Mouse (Mus musculus) intestine, embryonic 16.5 days (tissue): Measurements from ENCODE around the gene Kmt5a. TPM values are rescaled to one million over a fixed set of nuclear protein-coding genes. Genes with fewer than 3 reads are reported as not detected.

Source experiments
- ATAC-seq: fragments of 200-750 bp; cut with Nextera tagmentation; 2 replicates; pipeline ENCODE4 v1.8.0; 2017; ENCODE audit warnings: moderate TSS enrichment, moderate library complexity
- H3K27ac ChIP-seq: fragments of 300-500 bp; sonication (generic); 2 replicates; pipeline ENCODE4 v1.5.1; 2014; ENCODE audit warnings: mild to moderate bottlenecking, low read length
- H3K27me3 ChIP-seq: fragments of 300-500 bp; sonication (generic); replicated peaks from 2 replicates; pipeline ENCODE4 v1.6.1; 2014; ENCODE audit warnings: low read length, control low read depth, mixed read lengths; ENCODE audit not compliant: control insufficient read depth, insufficient read depth
- H3K36me3 ChIP-seq: fragments of 300-500 bp; sonication (generic); 2 replicates; pipeline ENCODE4 v1.6.1; 2014; ENCODE audit warnings: low read length, control low read depth; ENCODE audit not compliant: control insufficient read depth, insufficient read depth
- H3K4me1 ChIP-seq: fragments of 300-500 bp; sonication (generic); 2 replicates; pipeline ENCODE4 v1.6.1; 2014; ENCODE audit warnings: low read length, control low read depth, mixed read lengths; ENCODE audit not compliant: control insufficient read depth, insufficient read depth
- H3K4me2 ChIP-seq: fragments of 300-500 bp; sonication (generic); 2 replicates; pipeline ENCODE4 v1.6.1; 2014; ENCODE audit warnings: low read depth, low read length, control low read depth
- H3K4me3 ChIP-seq: fragments of 300-500 bp; sonication (generic); 2 replicates; pipeline ENCODE4 v1.5.1; 2014; ENCODE audit warnings: mild to moderate bottlenecking, low read length
- H3K9ac ChIP-seq: fragments of 300-500 bp; sonication (generic); 2 replicates; pipeline ENCODE4 v1.6.1; 2014; ENCODE audit warnings: low read depth, low read length
- H3K9me3 ChIP-seq: fragments of 300-500 bp; sonication (generic); 2 replicates; pipeline ENCODE4 v1.6.1; 2016; ENCODE audit warnings: low read length, control low read depth; ENCODE audit not compliant: control insufficient read depth
- WGBS: fragments of 180-500 bp; shearing (Covaris S2); extraction: QIAGEN DNeasy Blood & Tissue Kit; methylation state at CpG from one replicate; pipeline ENCODE4 v1.1.7; 2014; 5-methylcytosine and 5-hydroxymethylcytosine counted together
- polyA plus RNA-seq: library from polyadenylated mRNA; unstranded; fragments of >200 nt; fragmentation: Nextera tagmentation; extraction: Ambion mirVana; gene quantifications from 2 replicates; pipeline ENCODE4 v1.2.1, GENCODE M21; 2015

Gene Kmt5a
- polyA plus RNA-seq, 1 experiment from 2014 or later = 50.6 TPM

GRCm38 (mm10) chr5:124444661-124445561 lies 5.2 kb downstream of the Kmt5a start:
- H3K4me2 ChIP-seq = peak overlapping the region; percentile 91
- ATAC-seq = peak; percentile 83
- no peaks in the 10 kb centered on the region for H3K27me3 ChIP-seq
- 0 out of 2 replicates have a peak, but pooled peaks cover 8% of the 10 kb centered on the region for H3K36me3 ChIP-seq
- no peaks in the 10 kb centered on the region for H3K9me3 ChIP-seq
- H3K4me3 ChIP-seq = peak overlapping the region; percentile 88
- H3K9ac ChIP-seq = peak overlapping the region; percentile 91
- H3K4me1 ChIP-seq = peaks cover 28% of the 10 kb centered on the region
- peak overlapping the region; percentile 96 for H3K27ac ChIP-seq
- 4% methylated on average over 61 of the region's 66 CpGs for WGBS

GRCm38 (mm10) chr5:124445621-124446293 lies 6.0 kb downstream of the Kmt5a start:
- peaks cover 35% of the 10 kb centered on the region for H3K4me1 ChIP-seq
- peak; percentile 67 for ATAC-seq
- peak overlapping the region; percentile 88 for H3K4me3 ChIP-seq
- no peaks in the 10 kb centered on the region for H3K9me3 ChIP-seq
- peak overlapping the region; percentile 80 for H3K4me2 ChIP-seq
- H3K36me3 ChIP-seq = peaks cover 13% of the 10 kb centered on the region; the same call in 1 of the 2 replicates
- H3K9ac ChIP-seq = peak overlapping the region; percentile 91
- 0% methylated on average over 45 of the region's 77 CpGs for WGBS
- no peaks in the 10 kb centered on the region for H3K27me3 ChIP-seq
- H3K27ac ChIP-seq = peak overlapping the region; percentile 96

DNA sequence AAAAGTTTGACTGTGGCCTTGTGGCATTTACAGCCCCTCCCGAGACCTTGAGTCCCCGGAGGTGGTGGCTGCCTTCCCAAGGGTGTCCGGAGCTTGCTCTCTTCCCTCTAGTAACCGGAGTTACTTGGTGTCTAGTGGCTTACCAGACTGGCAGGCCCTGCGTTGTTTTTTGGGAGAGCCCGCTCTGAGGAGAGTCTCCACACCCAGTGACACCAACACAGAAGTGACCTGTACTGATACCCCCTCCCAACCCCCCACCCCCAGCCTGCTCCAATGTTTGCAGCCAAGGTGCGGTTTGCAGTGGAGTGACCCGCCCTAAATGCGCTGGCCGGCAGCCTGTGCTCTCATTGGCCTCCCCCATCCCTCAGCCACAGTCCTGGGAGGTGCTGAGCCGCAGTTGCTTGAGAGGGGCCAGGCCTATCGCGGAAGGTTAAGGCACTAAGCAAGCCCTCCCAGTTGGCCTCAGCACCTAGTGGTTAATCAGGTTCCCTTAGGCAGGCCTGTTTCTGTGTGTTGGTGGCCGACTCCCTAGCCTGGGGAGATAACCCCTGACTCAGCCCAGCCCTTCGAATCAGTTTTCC lies 6.7 kb downstream of the Kmt5a start:
- 2% methylated on average over 15 of the region's 15 CpGs for WGBS

DNA sequence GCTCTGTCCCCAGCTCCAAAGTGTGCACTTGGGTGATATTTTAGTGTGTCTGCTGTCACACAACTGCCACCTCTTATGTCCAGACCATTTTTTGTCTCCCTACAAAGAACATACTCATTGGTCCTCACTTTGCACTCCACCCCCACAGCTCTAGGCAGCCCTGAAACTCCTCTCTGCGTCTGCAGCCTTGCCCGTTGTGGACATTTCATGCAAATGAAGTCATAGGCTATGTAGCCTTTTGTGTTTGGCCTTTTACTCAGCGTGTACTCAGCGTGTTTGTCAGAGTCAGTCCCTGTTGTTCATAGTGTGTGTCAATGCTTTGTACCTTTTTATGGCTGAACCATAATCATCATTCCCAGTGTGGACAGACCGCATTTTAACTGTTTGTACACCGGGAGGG lies 9.8 kb downstream of the Kmt5a start:
- no peaks in the 10 kb centered on the region for H3K27me3 ChIP-seq
- no peak for ATAC-seq
- H3K9me3 ChIP-seq = no peaks in the 10 kb centered on the region
- H3K4me3 ChIP-seq = 0 out of 2 replicates have a peak overlapping the region, but pooled peaks have one; percentile 4
- 54% methylated on average over 6 of the region's 6 CpGs for WGBS
- H3K4me2 ChIP-seq = peak overlapping the region; percentile 40
- H3K9ac ChIP-seq = 0 out of 2 replicates have a peak overlapping the region, but pooled peaks have one; percentile 14
- peak overlapping the region; percentile 55; the same call in 1 of the 2 replicates for H3K27ac ChIP-seq
- peaks cover 29% of the 10 kb centered on the region for H3K36me3 ChIP-seq
- H3K4me1 ChIP-seq = peaks cover 47% of the 10 kb centered on the region

More for the DNA sequence above, 6.7 kb downstream of the Kmt5a start:
- Histone ChIP-seq H3K27ac (peak overlapping the region; percentile 96), H3K9ac (peak overlapping the region; percentile 91), H3K4me3 (peak overlapping the region; percentile 88), H3K27me3 (no peaks in the 10 kb centered on the region), H3K9me3 (no peaks in the 10 kb centered on the region), H3K36me3 (peaks cover 13% of the 10 kb centered on the region; the same call in 1 of the 2 replicates), H3K4me2 (peak overlapping the region; percentile 80), H3K4me1 (peaks cover 36% of the 10 kb centered on the region)
- peak; percentile 77 for ATAC-seq

DNA sequence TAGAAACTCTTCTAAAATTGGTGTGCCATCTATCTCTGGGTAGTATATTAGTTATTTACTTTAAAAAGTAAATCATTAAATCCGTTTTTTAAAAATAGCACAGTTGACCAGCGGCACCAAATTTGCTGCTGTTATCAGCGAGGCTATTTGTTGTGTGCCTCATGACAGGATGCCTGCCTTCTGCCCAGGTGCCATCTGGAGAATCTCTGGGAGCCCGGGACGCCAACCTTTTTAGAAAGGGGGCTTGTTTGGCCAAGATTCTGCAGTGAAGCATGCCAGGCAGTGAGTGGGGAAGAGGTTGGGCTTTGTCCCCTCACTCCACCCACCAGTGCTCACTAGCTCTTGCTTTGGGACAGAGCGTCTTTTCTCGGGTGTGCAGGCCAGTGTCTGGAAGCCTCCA lies 10.3 kb downstream of the Kmt5a start:
- WGBS = 56% methylated on average over 7 of the region's 7 CpGs
- peaks cover 29% of the 10 kb centered on the region for H3K36me3 ChIP-seq
- H3K9me3 ChIP-seq = no peaks in the 10 kb centered on the region
- H3K4me2 ChIP-seq = peak overlapping the region; percentile 40
- H3K27me3 ChIP-seq = no peaks in the 10 kb centered on the region
- no peak for ATAC-seq
- peak overlapping the region; percentile 95 for H3K27ac ChIP-seq
- H3K4me3 ChIP-seq = no peak overlapping the region; the same call in 1 of the 2 replicates
- peak overlapping the region; percentile 50; the same call in 1 of the 2 replicates for H3K9ac ChIP-seq
- H3K4me1 ChIP-seq = peaks cover 42% of the 10 kb centered on the region

- 63% methylated on average over 16 of the region's 16 CpGs for WGBS
- H3K27ac ChIP-seq = peak overlapping the region; percentile 95
- H3K4me3 ChIP-seq = peak overlapping the region; percentile 22; the same call in 1 of the 2 replicates
- H3K27me3 ChIP-seq = no peaks in the 10 kb centered on the region
- peaks cover 42% of the 10 kb centered on the region for H3K4me1 ChIP-seq
- no peaks in the 10 kb centered on the region for H3K9me3 ChIP-seq
- H3K4me2 ChIP-seq = peak overlapping the region; percentile 34
- ATAC-seq = peak; percentile 84
- H3K36me3 ChIP-seq = peaks cover 29% of the 10 kb centered on the region
- peak overlapping the region; percentile 50; the same call in 1 of the 2 replicates for H3K9ac ChIP-seq
Observed at GRCm38 (mm10) chr5:124450641-124451340, 11.1 kb downstream of the Kmt5a start.

DNA sequence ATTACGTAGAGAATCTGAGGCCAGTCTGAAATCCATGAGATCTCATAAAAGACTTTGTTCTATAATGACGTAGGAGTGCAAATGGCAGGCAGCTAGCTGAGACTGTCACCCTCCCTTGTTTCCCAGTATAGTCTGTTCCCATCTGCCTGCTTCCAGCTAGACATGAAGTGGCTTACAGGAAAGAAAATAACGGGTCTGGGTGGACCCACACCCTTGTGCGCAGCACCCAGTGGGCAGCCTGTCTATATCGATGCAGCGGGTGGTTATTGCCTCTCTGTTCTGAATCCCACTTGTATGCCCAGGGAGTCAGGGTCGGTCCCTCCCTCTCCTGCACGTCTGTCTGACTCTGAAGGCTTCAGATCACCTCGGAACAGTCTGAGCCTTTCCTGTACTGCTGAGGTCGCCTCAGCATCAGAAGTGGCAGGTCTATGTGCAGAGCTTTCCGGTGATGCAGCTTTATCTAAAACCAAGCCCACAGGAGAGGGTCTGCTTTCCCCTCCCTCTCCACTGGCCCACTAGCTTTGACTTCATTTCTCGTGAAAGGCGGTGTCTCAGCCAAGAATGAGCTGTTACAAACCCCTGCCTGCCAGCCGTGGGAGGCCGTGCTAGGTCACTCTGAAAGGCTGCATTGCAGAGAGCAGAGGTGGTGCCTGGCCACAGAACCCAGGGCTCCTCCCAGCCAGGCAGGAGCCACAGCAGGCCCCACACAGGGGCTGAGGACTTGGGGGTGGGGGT lies 12.9 kb downstream of the Kmt5a start:
- H3K36me3 ChIP-seq = peaks cover 30% of the 10 kb centered on the region
- peak overlapping the region; percentile 1; the same call in 1 of the 2 replicates for H3K4me3 ChIP-seq
- H3K4me1 ChIP-seq = peaks cover 33% of the 10 kb centered on the region
- peak overlapping the region; percentile 28 for H3K4me2 ChIP-seq
- no peak for ATAC-seq
- H3K9ac ChIP-seq = peak overlapping the region; percentile 26; the same call in 1 of the 2 replicates
- H3K9me3 ChIP-seq = no peaks in the 10 kb centered on the region
- no peaks in the 10 kb centered on the region for H3K27me3 ChIP-seq
- H3K27ac ChIP-seq = peak overlapping the region; percentile 12; the same call in 1 of the 2 replicates
- WGBS = 71% methylated on average over 15 of the region's 15 CpGs
